Mouse (Mus musculus) CH12.LX (cell line): ENCODE measurements around the gene Cct2. TPM values are rescaled to one million over a fixed set of nuclear protein-coding genes. Genes with fewer than 3 reads are reported as not detected.

Experiments used
- DNase-seq: peaks from one replicate; pipeline ENCODE4 v3.0.0-alpha.2; 2013; ENCODE audit errors: extremely low read depth
- H3K27ac ChIP-seq: 2 replicates; pipeline ENCODE4 v1.5.1; 2012; ENCODE audit warnings: low read depth, mild to moderate bottlenecking, control low read depth, moderate library complexity; ENCODE audit not compliant: insufficient read depth
- H3K27me3 ChIP-seq: replicated peaks from 2 replicates; pipeline ENCODE3; 2012; ENCODE audit warnings: inconsistent platforms
- H3K36me3 ChIP-seq, 2 experiments: replicated peaks in 1 of 2; 2 replicates each; pipeline versions ENCODE3 to v1.6.1; 2012; ENCODE audit warnings: inconsistent platforms in 1 of 2, low read length in 1 of 2, mild to moderate bottlenecking in 1 of 2, mixed read lengths in 1 of 2, moderate library complexity in 1 of 2; ENCODE audit not compliant: control insufficient read depth in 1 of 2, insufficient read depth in 1 of 2
- H3K4me1 ChIP-seq, 2 experiments: 2 replicates each; pipeline ENCODE4 v1.6.1; 2012; ENCODE audit warnings: inconsistent platforms in 1 of 2, moderate library complexity in 1 of 2; ENCODE audit not compliant: insufficient read depth in 2 of 2, control insufficient read depth in 1 of 2
- H3K4me2 ChIP-seq: 2 replicates; pipeline ENCODE4 v1.6.1; 2012; ENCODE audit warnings: low read depth, mild to moderate bottlenecking, control low read depth; ENCODE audit not compliant: poor library complexity, insufficient read depth, severe bottlenecking
- H3K4me3 ChIP-seq, 3 experiments: fragments of 150-350 bp in 1 of 3; sonication (generic) in 1 of 3; replicated peaks in 1 of 3; 2 replicates each; pipeline versions ENCODE3 to v1.5.1; 2011 to 2012; ENCODE audit warnings: low read depth in 2 of 3, low read length in 2 of 3, mild to moderate bottlenecking in 2 of 3, moderate library complexity in 2 of 3, control low read depth in 1 of 3, improper control_type of control experiment in 1 of 3, inconsistent platforms in 1 of 3, mixed read lengths in 1 of 3; ENCODE audit not compliant: poor library complexity in 1 of 3
- H3K79me2 ChIP-seq: replicated peaks from 2 replicates; pipeline ENCODE4 v1.6.1; 2012; ENCODE audit warnings: mild to moderate bottlenecking, moderate library complexity; ENCODE audit not compliant: control insufficient read depth, poor library complexity, insufficient read depth, severe bottlenecking; ENCODE audit errors: extremely low read depth
- H3K9ac ChIP-seq: 2 replicates; pipeline ENCODE4 v1.6.1; 2012; ENCODE audit warnings: low read depth, mild to moderate bottlenecking, control low read depth, moderate library complexity; ENCODE audit not compliant: insufficient read depth
- H3K9me3 ChIP-seq: replicated peaks from 2 replicates; pipeline ENCODE3; 2012; ENCODE audit warnings: low read length, inconsistent platforms, mixed read lengths
- BHLHE40 ChIP-seq: IDR thresholded peaks from 2 replicates; pipeline ENCODE4 v1.6.1; 2011; ENCODE audit warnings: mild to moderate bottlenecking, low read depth, low read length, improper control_type of control experiment
- CHD1 ChIP-seq: IDR thresholded peaks from 2 replicates; pipeline ENCODE4 v1.6.1; 2012; ENCODE audit warnings: low read depth, low read length, improper control_type of control experiment, inconsistent platforms
- CHD2 ChIP-seq: IDR thresholded peaks from 2 replicates; pipeline ENCODE4 v1.6.1; 2011; ENCODE audit warnings: low read length, improper control_type of control experiment
- CTCF ChIP-seq, 2 experiments: IDR thresholded peaks in 1 of 2; conservative IDR thresholded peaks in 1 of 2; 2 replicates each; pipeline ENCODE4 v1.5.1; 2011 to 2012; ENCODE audit warnings: low read depth in 2 of 2, low read length in 2 of 2, improper control_type of control experiment in 1 of 2, inconsistent platforms in 1 of 2, mild to moderate bottlenecking in 1 of 2, moderate library complexity in 1 of 2
- E2F4 ChIP-seq: IDR thresholded peaks from 2 replicates; pipeline ENCODE4 v1.6.1; 2011; ENCODE audit warnings: low read depth, low read length, improper control_type of control experiment; ENCODE audit not compliant: insufficient replicate concordance
- ELF1 ChIP-seq: IDR thresholded peaks from 2 replicates; pipeline ENCODE4 v1.6.1; 2014; ENCODE audit warnings: low read depth, mild to moderate bottlenecking, inconsistent platforms, low read length, improper control_type of control experiment
- EP300 ChIP-seq: IDR thresholded peaks from 2 replicates; pipeline ENCODE4 v1.6.1; 2011; ENCODE audit warnings: low read length, improper control_type of control experiment
- ETS1 ChIP-seq: conservative IDR thresholded peaks from 2 replicates; pipeline ENCODE4 v1.6.1; 2012; ENCODE audit warnings: low read depth, mild to moderate bottlenecking, inconsistent platforms, low read length, improper control_type of control experiment, moderate library complexity
- GABPA ChIP-seq: IDR thresholded peaks from 2 replicates; pipeline ENCODE4 v1.6.1; 2012; ENCODE audit warnings: low read depth, low read length, improper control_type of control experiment, inconsistent platforms; ENCODE audit not compliant: insufficient replicate concordance
- HCFC1 ChIP-seq: IDR thresholded peaks from 2 replicates; pipeline ENCODE4 v1.6.1; 2012; ENCODE audit warnings: low read depth, mild to moderate bottlenecking, inconsistent platforms, low read length, improper control_type of control experiment
- IRF4 ChIP-seq: IDR thresholded peaks from 2 replicates; pipeline ENCODE4 v1.6.1; 2014; ENCODE audit warnings: low read depth, mild to moderate bottlenecking, inconsistent platforms, low read length, improper control_type of control experiment
- JUN ChIP-seq: IDR thresholded peaks from 2 replicates; pipeline ENCODE4 v1.6.1; 2011; ENCODE audit warnings: low read depth, mild to moderate bottlenecking, low read length, improper control_type of control experiment, moderate library complexity; ENCODE audit not compliant: insufficient read depth
- JUND ChIP-seq: conservative IDR thresholded peaks from 2 replicates; pipeline ENCODE4 v1.6.1; 2011; ENCODE audit warnings: low read depth, low read length, improper control_type of control experiment
- KAT2A ChIP-seq: IDR thresholded peaks from 2 replicates; pipeline ENCODE4 v1.6.1; 2012; ENCODE audit warnings: low read length, improper control_type of control experiment, inconsistent platforms; ENCODE audit not compliant: insufficient replicate concordance
- MAFK ChIP-seq: IDR thresholded peaks from 2 replicates; pipeline ENCODE4 v1.6.1; 2011; ENCODE audit warnings: low read length, improper control_type of control experiment; ENCODE audit not compliant: insufficient replicate concordance
- MAX ChIP-seq: IDR thresholded peaks from 2 replicates; pipeline ENCODE4 v1.6.1; 2011; ENCODE audit warnings: low read length, improper control_type of control experiment
- MAZ ChIP-seq: IDR thresholded peaks from 2 replicates; pipeline ENCODE4 v1.6.1; 2012; ENCODE audit warnings: low read depth, mild to moderate bottlenecking, inconsistent platforms, low read length, improper control_type of control experiment, moderate library complexity
- MEF2A ChIP-seq: IDR thresholded peaks from 2 replicates; pipeline ENCODE4 v1.6.1; 2014; ENCODE audit warnings: low read depth, mild to moderate bottlenecking, inconsistent platforms, low read length, improper control_type of control experiment, borderline replicate concordance
- MXI1 ChIP-seq: IDR thresholded peaks from 2 replicates; pipeline ENCODE4 v1.6.1; 2011; ENCODE audit warnings: mild to moderate bottlenecking, low read depth, low read length, improper control_type of control experiment
- MYC ChIP-seq: IDR thresholded peaks from 2 replicates; pipeline ENCODE4 v1.6.1; 2011; ENCODE audit warnings: low read depth, mild to moderate bottlenecking, improper control_type of control experiment, low read length
- NELFE ChIP-seq: IDR thresholded peaks from 2 replicates; pipeline ENCODE4 v1.6.1; 2011; ENCODE audit warnings: low read depth, low read length, improper control_type of control experiment
- NRF1 ChIP-seq: IDR thresholded peaks from 2 replicates; pipeline ENCODE4 v1.6.1; 2014; ENCODE audit warnings: low read depth, mild to moderate bottlenecking, inconsistent platforms, low read length, improper control_type of control experiment, moderate library complexity
- PAX5 ChIP-seq: IDR thresholded peaks from 2 replicates; pipeline ENCODE4 v1.6.1; 2012; ENCODE audit warnings: low read length, inconsistent platforms, mixed read lengths
- POLR2A ChIP-seq: IDR thresholded peaks from 2 replicates; pipeline ENCODE4 v1.6.1; 2011; ENCODE audit warnings: low read depth, mild to moderate bottlenecking, improper control_type of control experiment, low read length
- POLR2AphosphoS2 ChIP-seq: IDR thresholded peaks from 2 replicates; pipeline ENCODE4 v1.6.1; 2011; ENCODE audit warnings: low read depth, low read length, improper control_type of control experiment
- RAD21 ChIP-seq: IDR thresholded peaks from 2 replicates; pipeline ENCODE4 v1.6.1; 2011; ENCODE audit warnings: low read depth, mild to moderate bottlenecking, low read length, improper control_type of control experiment, moderate library complexity
- RCOR1 ChIP-seq: conservative IDR thresholded peaks from 2 replicates; pipeline ENCODE4 v1.6.1; 2012; ENCODE audit warnings: low read depth, mild to moderate bottlenecking, inconsistent platforms, low read length, improper control_type of control experiment
- SIN3A ChIP-seq: IDR thresholded peaks from 2 replicates; pipeline ENCODE4 v1.6.1; 2012; ENCODE audit warnings: low read length, improper control_type of control experiment, inconsistent platforms
- SMC3 ChIP-seq: IDR thresholded peaks from 2 replicates; pipeline ENCODE4 v1.6.1; 2011; ENCODE audit warnings: low read depth, low read length, improper control_type of control experiment
- TBP ChIP-seq: conservative IDR thresholded peaks from 2 replicates; pipeline ENCODE4 v1.6.1; 2011; ENCODE audit warnings: low read depth, low read length, improper control_type of control experiment
- TCF12 ChIP-seq: IDR thresholded peaks from 2 replicates; pipeline ENCODE4 v1.6.1; 2014; ENCODE audit warnings: low read depth, mild to moderate bottlenecking, inconsistent platforms, low read length, improper control_type of control experiment
- UBTF ChIP-seq: IDR thresholded peaks from 2 replicates; pipeline ENCODE4 v1.6.1; 2012; ENCODE audit warnings: low read depth, mild to moderate bottlenecking, inconsistent platforms, low read length, improper control_type of control experiment, moderate library complexity
- USF1 ChIP-seq: IDR thresholded peaks from 2 replicates; pipeline ENCODE4 v1.6.1; 2014; ENCODE audit warnings: low read depth, mild to moderate bottlenecking, inconsistent platforms, low read length, improper control_type of control experiment
- USF2 ChIP-seq: conservative IDR thresholded peaks from 2 replicates; pipeline ENCODE4 v1.6.1; 2011; ENCODE audit warnings: low read depth, low read length, improper control_type of control experiment
- ZC3H11A ChIP-seq: IDR thresholded peaks from 2 replicates; pipeline ENCODE4 v1.6.1; 2012; ENCODE audit warnings: low read depth, mild to moderate bottlenecking, inconsistent platforms, low read length, improper control_type of control experiment
- ZKSCAN1 ChIP-seq: IDR thresholded peaks from 2 replicates; pipeline ENCODE4 v1.6.1; 2012; ENCODE audit warnings: low read depth, inconsistent platforms, low read length, improper control_type of control experiment, borderline replicate concordance
- ZMIZ1 ChIP-seq: IDR thresholded peaks from 2 replicates; pipeline ENCODE4 v1.6.1; 2012; ENCODE audit warnings: low read depth, mild to moderate bottlenecking, inconsistent platforms, low read length, improper control_type of control experiment
- ZNF384 ChIP-seq: IDR thresholded peaks from 2 replicates; pipeline ENCODE4 v1.6.1; 2012; ENCODE audit warnings: low read depth, low read length, improper control_type of control experiment, inconsistent platforms
- dilution Hi-C: fragments of 300-500 bp; cut with MboI; formaldehyde crosslinking; loops from 2 replicates; pipeline ENCODE4 v1.14.3; 2020; ENCODE audit warnings: low sequenced_read_pairs; ENCODE audit not compliant: extremely low pct_unique_long_range_greater_than_20kb, extremely low pct_ligation_motif_present
- in situ Hi-C: fragments of 300-500 bp; cut with MboI; formaldehyde crosslinking; loops from 3 replicates; pipeline ENCODE4 v1.14.3; 2019; ENCODE audit warnings: low sequenced_read_pairs, low pct_ligation_motif_present, low pct_unique_long_range_greater_than_20kb, mixed read lengths
- polyA plus RNA-seq: library from polyadenylated mRNA; unstranded; fragments of >175 nt; gene quantifications from 2 replicates; pipeline ENCODE4 v1.2.1, GENCODE M21; 2012; ENCODE audit warnings: low read depth; ENCODE audit not compliant: insufficient read length
- total RNA-seq, 2 experiments: library from RNA; depleted of rRNA; stranded (reverse); fragments of 300-350 nt in 1 of 2; fragments of >200 nt in 1 of 2; gene quantifications; 2 replicates each; pipeline ENCODE4 v1.2.3; 2012 to 2014

Cct2 gene
- total RNA-seq (2012; rRNA removed) (448 and 469 TPM in 2 replicates), total RNA-seq (2014; rRNA removed) (901 and 1,012 TPM in 2 replicates), polyA plus RNA-seq (723 and 889 TPM in 2 replicates)

- Histone ChIP-seq H3K79me2 (peaks cover 43% of the 10 kb centered on the region), H3K4me3 (peak within 1 kb of the TSS; percentile 83 to 92 (median 85)), H3K9ac (peak within 1 kb of the TSS; percentile 82), H3K27ac (peak within 1 kb of the TSS; percentile 87), H3K4me2 (peak within 1 kb of the TSS; percentile 93; the same call in 1 of the 2 replicates), H3K27me3 (no peaks in the 10 kb centered on the region), H3K9me3 (no peaks in the 10 kb centered on the region), H3K36me3 (peaks cover 33 to 37% of the 10 kb centered on the region in 2 experiments), H3K4me1 (peaks cover 9 to 35% of the 10 kb centered on the region in 2 experiments; a peak in 3 of 4 replicates)
- TF ChIP-seq USF1 (no peak; the same call in 1 of the 2 replicates), JUND (no peak), POLR2A (peak; percentile 95), ETS1 (no peak), ZMIZ1 (peak; percentile 90), MXI1 (peak; percentile 92), JUN (no peak), TCF12 (peak; percentile 86), ZC3H11A (no peak), USF2 (no peak), MAFK (no peak), MEF2A (no peak), ELF1 (peak; percentile 95), BHLHE40 (0 out of 2 replicates have a peak, but pooled peaks have one; percentile 21), MAZ (peak; percentile 30; the same call in 1 of the 2 replicates), RAD21 (no peak), MYC (peak; percentile 88), ZKSCAN1 (no peak), UBTF (0 out of 2 replicates have a peak, but pooled peaks have one; percentile 27), POLR2AphosphoS2 (peak; percentile 88), IRF4 (no peak), NRF1 (0 out of 2 replicates have a peak, but pooled peaks have one; percentile 20), SMC3 (no peak), CHD1 (no peak), CHD2 (no peak), GABPA (no peak), NELFE (peak; percentile 98), SIN3A (peak; percentile 75), PAX5 (no peak), RCOR1 (no peak), CTCF (conservative IDR thresholded peaks at IDR 0.05 in 1 of 2, IDR thresholded peaks at IDR 0.05 in 1 of 2; ENCODE audit: low read depth in 2 of 2, low read length in 2 of 2) (no peak), ZNF384 (no peak), KAT2A (peak; percentile 55; the same call in 1 of the 2 replicates), HCFC1 (peak; percentile 83), EP300 (no peak), E2F4 (no peak), TBP (peak; percentile 80), MAX (peak; percentile 90)
- dilution Hi-C loops (no loop called here), in situ Hi-C loops (no loop called here)
- peak; percentile 95 for DNase-seq
Observed at GRCm38 (mm10) chr10:117063254-117064021, at the start of gene Cct2. TSS of gene Cct2 (minus strand) at chr10:117063814.
